9 mouse cellular contexts compared by ENCODE assay signal in genomic region chr16:17806581-17807191, GRCm38 (mm10). TPM values are rescaled to one million over a fixed set of nuclear protein-coding genes. Genes with fewer than 3 reads are reported as not detected.
DNase-seq lines count a peak whose midpoint lies in the region; ATAC-seq and TF ChIP-seq lines count a peak whose summit lies in the region.
"Had no signal": no experiment of that assay in that cellular context is flagged by ENCODE, and none has a peak within 500 bp of the region (broad histone marks: within the 10 kb centered on the region; RNA-seq: fewer than 3 reads in every experiment).

No protein-coding gene starts in this region.

- no peaks in the 10 kb centered on the region; the same call in 1 of the 2 replicates for H3K9me3 ChIP-seq in E14TG2a.4 (ENCODE audit: low read length)
- H3K9me3 ChIP-seq in embryonic facial prominence, embryonic 10.5 days = no peaks in the 10 kb centered on the region
- no peaks in the 10 kb centered on the region for H3K9me3 ChIP-seq in hindbrain, embryonic 16.5 days (ENCODE audit: control insufficient read depth, low read length)
- H3K9me3 ChIP-seq in midbrain, embryonic 11.5 days (ENCODE audit: control insufficient read depth, low read length) = no peaks in the 10 kb centered on the region

- peaks cover 8% of the 10 kb centered on the region; the same call in 1 of the 2 replicates for H3K4me1 ChIP-seq in kidney, adult 2 months (ENCODE audit: control insufficient read depth, insufficient read depth, low read length)
- H3K4me1 ChIP-seq in E14TG2a.4 (replicated peaks; ENCODE audit: low read depth, low read length) = peaks cover 42% of the 10 kb centered on the region
- peaks cover 90% of the 10 kb centered on the region for H3K4me1 ChIP-seq in embryonic facial prominence, embryonic 10.5 days
- H3K4me1 ChIP-seq in hindbrain, embryonic 16.5 days (ENCODE audit: control insufficient read depth, insufficient read depth, low read depth, low read length) = peaks cover 50% of the 10 kb centered on the region
- peaks cover 40% of the 10 kb centered on the region for H3K4me1 ChIP-seq in midbrain, embryonic 11.5 days (ENCODE audit: control insufficient read depth, insufficient read depth, low read length)

- ATAC-seq in hindbrain, embryonic 16.5 days = peak; percentile 26
- ATAC-seq in midbrain, embryonic 11.5 days (ENCODE audit: low FRiP score) = peak; percentile 20; the same call in 1 of the 2 replicates
- ATAC-seq in megakaryocyte progenitor cell, adult 5-6 weeks (replicated peaks; ENCODE audit: poor library complexity) = no peak

- TF ChIP-seq CTCF in kidney, adult 2 months (conservative IDR thresholded peaks at IDR 0.05; ENCODE audit: insufficient read depth, insufficient read length, low read depth, low read length) = no peak
- TF ChIP-seq CTCF in E14TG2a.4 (conservative IDR thresholded peaks at IDR 0.05; ENCODE audit: low read length) = no peak

- H3K27ac ChIP-seq in kidney, adult 2 months (ENCODE audit: insufficient read depth, low read depth, low read length) = no peak overlapping the region
- H3K27ac ChIP-seq in embryonic facial prominence, embryonic 10.5 days (replicated peaks) = peak overlapping the region; percentile 89
- H3K27ac ChIP-seq in hindbrain, embryonic 16.5 days (ENCODE audit: low read depth, low read length) = peak overlapping the region; percentile 89
- peak overlapping the region; percentile 67; the same call in 1 of the 2 replicates for H3K27ac ChIP-seq in midbrain, embryonic 11.5 days (ENCODE audit: low read depth, low read length)
- H3K27ac ChIP-seq: macrophage had no signal

- TF ChIP-seq POLR2A in kidney, adult 2 months (IDR thresholded peaks at IDR 0.05; ENCODE audit: low read depth, low read length) = no peak

- no peaks in the 10 kb centered on the region for H3K36me3 ChIP-seq in kidney, adult 2 months (ENCODE audit: control insufficient read depth, insufficient read depth, low read length)
- H3K36me3 ChIP-seq in E14TG2a.4 (ENCODE audit: insufficient read depth, low read length) = no peaks in the 10 kb centered on the region
- peaks cover 33% of the 10 kb centered on the region for H3K36me3 ChIP-seq in embryonic facial prominence, embryonic 10.5 days (replicated peaks)
- no peaks in the 10 kb centered on the region for H3K36me3 ChIP-seq in hindbrain, embryonic 16.5 days (ENCODE audit: control insufficient read depth, insufficient read depth, low read length)
- no peaks in the 10 kb centered on the region for H3K36me3 ChIP-seq in midbrain, embryonic 11.5 days (ENCODE audit: control insufficient read depth, insufficient read depth, low read length)

- 16% methylated on average over 50 of the region's 50 CpGs for WGBS in kidney, adult 2 months
- 3% methylated on average over 50 of the region's 50 CpGs for WGBS in embryonic facial prominence, embryonic 10.5 days
- 2% methylated on average over 49 of the region's 50 CpGs for WGBS in hindbrain, embryonic 16.5 days
- 5% methylated on average over 45 of the region's 50 CpGs for WGBS in midbrain, embryonic 11.5 days

- H3K9ac ChIP-seq in hindbrain, embryonic 16.5 days (ENCODE audit: low read depth, low read length) = peak overlapping the region; percentile 92
- H3K9ac ChIP-seq in midbrain, embryonic 11.5 days (ENCODE audit: low read length) = peak overlapping the region; percentile 93

- peak overlapping the region; percentile 51 for H3K4me3 ChIP-seq in kidney, adult 2 months (ENCODE audit: insufficient read depth, low read depth, low read length)
- peak overlapping the region; percentile 79 for H3K4me3 ChIP-seq in E14TG2a.4 (replicated peaks; ENCODE audit: low read length)
- peak overlapping the region; percentile 67 for H3K4me3 ChIP-seq in embryonic facial prominence, embryonic 10.5 days
- H3K4me3 ChIP-seq in hindbrain, embryonic 16.5 days (ENCODE audit: low read length) = peak overlapping the region; percentile 73
- peak overlapping the region; percentile 54 for H3K4me3 ChIP-seq in midbrain, embryonic 11.5 days (ENCODE audit: low read depth, low read length)

- H3K27me3 ChIP-seq in kidney, adult 2 months (replicated peaks; ENCODE audit: control insufficient read depth, insufficient read depth, low read length) = 0 out of 2 replicates have a peak, but pooled peaks cover 3% of the 10 kb centered on the region
- H3K27me3 ChIP-seq in E14TG2a.4 (ENCODE audit: insufficient read depth, low read length) = peaks cover 96% of the 10 kb centered on the region
- H3K27me3 ChIP-seq in embryonic facial prominence, embryonic 10.5 days (replicated peaks; ENCODE audit: low read depth, poor library complexity, severe bottlenecking) = peaks cover 93% of the 10 kb centered on the region
- H3K27me3 ChIP-seq in hindbrain, embryonic 16.5 days (replicated peaks; ENCODE audit: control insufficient read depth, insufficient read depth, low read length) = peaks cover 34% of the 10 kb centered on the region
- peaks cover 61% of the 10 kb centered on the region for H3K27me3 ChIP-seq in midbrain, embryonic 11.5 days (ENCODE audit: control insufficient read depth, insufficient read depth, low read length)

- peak overlapping the region; percentile 97 for H3K4me2 ChIP-seq in hindbrain, embryonic 16.5 days (ENCODE audit: low read length)
- H3K4me2 ChIP-seq in midbrain, embryonic 11.5 days = peak overlapping the region; percentile 98

- DNase-seq in kidney, adult 2 months = no peak
- DNase-seq in kidney, adult 18-20 months = no peak
- peak; percentile 30 for DNase-seq in embryonic facial prominence, embryonic 10.5 days (ENCODE audit: low spot score)
- DNase-seq in midbrain, embryonic 11.5 days (ENCODE audit: low spot score, missing footprints) = peak; percentile 97
- DNase-seq in adrenal gland, adult (ENCODE audit: inconsistent age in 2 of 2, low spot score in 1 of 2) = no peak

RNA-seq across cellular contexts. Expression of gene Scarf2, which starts 9.6 kb away (rescaled TPM):
- 26.8 and 38.2 TPM in 2 replicates for polyA plus RNA-seq in kidney, adult 2 months (2012; rRNA removed)
- 9.3 and 10.5 TPM in 2 replicates for polyA plus RNA-seq in embryonic facial prominence, embryonic 10.5 days (2016; fragmentation: Nextera tagmentation; extraction: Ambion mirVana)
- 1.4 TPM in 2 replicates for polyA plus RNA-seq in hindbrain, embryonic 16.5 days (2015; fragmentation: Nextera tagmentation; extraction: Ambion mirVana)
- 3.8 and 4.4 TPM in 2 replicates for polyA plus RNA-seq in midbrain, embryonic 11.5 days (2014; fragmentation: Nextera tagmentation; extraction: Ambion mirVana)
- total RNA-seq in megakaryocyte progenitor cell, adult 5-6 weeks (2015) = 0.10 TPM in 1 of 2 replicates, not detected in the other
- total RNA-seq in megakaryocyte progenitor cell, adult 5-6 weeks (2017) = 0.07 TPM in 1 of 2 replicates, not detected in the other

RNA-seq across cellular contexts. Expression of gene B830017H08Rik, which starts 26.2 kb away (rescaled TPM):
- polyA plus RNA-seq in kidney, adult 2 months (2012; rRNA removed) = 6.2 and 7.9 TPM in 2 replicates
- not detected in 2 replicates for polyA plus RNA-seq in embryonic facial prominence, embryonic 10.5 days (2016; fragmentation: Nextera tagmentation; extraction: Ambion mirVana)
- polyA plus RNA-seq in hindbrain, embryonic 16.5 days (2015; fragmentation: Nextera tagmentation; extraction: Ambion mirVana) = 3.3 and 3.9 TPM in 2 replicates
- polyA plus RNA-seq in midbrain, embryonic 11.5 days (2014; fragmentation: Nextera tagmentation; extraction: Ambion mirVana) = 0.21 and 0.37 TPM in 2 replicates
- not detected in 2 replicates for total RNA-seq in megakaryocyte progenitor cell, adult 5-6 weeks (2015)
- not detected in 2 replicates for total RNA-seq in megakaryocyte progenitor cell, adult 5-6 weeks (2017)
- polyA plus RNA-seq: macrophage had no signal

RNA-seq across cellular contexts. Expression of gene Car15, which starts 31.5 kb away (rescaled TPM):
- polyA plus RNA-seq in kidney, adult 2 months (2012; rRNA removed) = 372 and 440 TPM in 2 replicates
- 2.5 and 4.1 TPM in 2 replicates for polyA plus RNA-seq in embryonic facial prominence, embryonic 10.5 days (2016; fragmentation: Nextera tagmentation; extraction: Ambion mirVana)
- polyA plus RNA-seq in hindbrain, embryonic 16.5 days (2015; fragmentation: Nextera tagmentation; extraction: Ambion mirVana) = 3.5 and 3.8 TPM in 2 replicates
- 2.2 and 2.3 TPM in 2 replicates for polyA plus RNA-seq in midbrain, embryonic 11.5 days (2014; fragmentation: Nextera tagmentation; extraction: Ambion mirVana)
- 1.3 and 1.9 TPM in 2 replicates for total RNA-seq in megakaryocyte progenitor cell, adult 5-6 weeks (2015)
- 1.2 and 2.5 TPM in 2 replicates for total RNA-seq in megakaryocyte progenitor cell, adult 5-6 weeks (2017)

RNA-seq across cellular contexts. Expression of gene Klhl22, which starts 47.3 kb away (rescaled TPM):
- 50.9 and 69.4 TPM in 2 replicates for polyA plus RNA-seq in kidney, adult 2 months (2012; rRNA removed)
- 64.9 and 72.8 TPM in 2 replicates for polyA plus RNA-seq in embryonic facial prominence, embryonic 10.5 days (2016; fragmentation: Nextera tagmentation; extraction: Ambion mirVana)
- polyA plus RNA-seq in hindbrain, embryonic 16.5 days (2015; fragmentation: Nextera tagmentation; extraction: Ambion mirVana) = 90.2 and 98.7 TPM in 2 replicates
- polyA plus RNA-seq in midbrain, embryonic 11.5 days (2014; fragmentation: Nextera tagmentation; extraction: Ambion mirVana) = 38.7 and 39.5 TPM in 2 replicates
- 7.5 and 10.6 TPM in 2 replicates for total RNA-seq in megakaryocyte progenitor cell, adult 5-6 weeks (2015)
- 12.8 and 34.6 TPM in 2 replicates for total RNA-seq in megakaryocyte progenitor cell, adult 5-6 weeks (2017)

Comparison
In these comparisons a context has a peak if more than half of its experiments do, and no peak if none do; other contexts are left out.
1. DNase-seq: peak in embryonic facial prominence, embryonic 10.5 days (single experiment) and midbrain, embryonic 11.5 days (single experiment); none in kidney, adult 2 months (single experiment), kidney, adult 18-20 months (single experiment) and adrenal gland, adult (0 of 2).
2. RNA of gene Car15, which starts 31.5 kb away (polyA plus RNA-seq): 372 to 440 TPM in kidney, adult 2 months; 2.5 to 4.1 TPM in embryonic facial prominence, embryonic 10.5 days, 3.5 to 3.8 TPM in hindbrain, embryonic 16.5 days and 2.2 to 2.3 TPM in midbrain, embryonic 11.5 days; every median in the first group is over 10 times any median in the second.
3. Peak in every context shown above with its lines, with median percentiles within 50 percentile points of each other: H3K4me3 ChIP-seq.